Mouse (Mus musculus) spleen, adult 2 months (tissue): Measurements from ENCODE around the gene Tkt. TPM values are rescaled to one million over a fixed set of nuclear protein-coding genes. Genes with fewer than 3 reads are reported as not detected.

Experiments used
- DNase-seq, 2 experiments: peaks; one replicate each; pipeline versions ENCODE4 v3.0.0 to v3.0.0-alpha.2; 2012 to 2021; ENCODE audit warnings: low spot score in 2 of 2, low read depth in 1 of 2
- H3K27ac ChIP-seq: fragments of 200-500 bp; 2 replicates; pipeline ENCODE4 v1.5.1; 2012; ENCODE audit warnings: low read length, inconsistent platforms; ENCODE audit not compliant: insufficient read depth
- H3K27me3 ChIP-seq: fragments of 200-500 bp; 2 replicates; pipeline ENCODE4 v1.6.1; 2012; ENCODE audit warnings: mild to moderate bottlenecking, moderate library complexity, low read length, inconsistent platforms; ENCODE audit not compliant: control insufficient read depth, insufficient read depth
- H3K36me3 ChIP-seq: fragments of 200-500 bp; 2 replicates; pipeline ENCODE4 v1.6.1; 2012; ENCODE audit warnings: mild to moderate bottlenecking, low read length, inconsistent platforms; ENCODE audit not compliant: control insufficient read depth, insufficient read depth
- H3K4me1 ChIP-seq: fragments of 200-500 bp; 2 replicates; pipeline ENCODE4 v1.6.1; 2011; ENCODE audit warnings: inconsistent platforms; ENCODE audit not compliant: control insufficient read depth, insufficient read depth, insufficient read length
- H3K4me3 ChIP-seq: fragments of 200-500 bp; 2 replicates; pipeline ENCODE4 v1.5.1; 2011; ENCODE audit warnings: mild to moderate bottlenecking, inconsistent platforms; ENCODE audit not compliant: insufficient read depth, insufficient read length; ENCODE audit errors: extremely low read depth
- CTCF ChIP-seq: fragments of 200-500 bp; IDR thresholded peaks from 2 replicates; pipeline ENCODE4 v1.5.1; 2011; ENCODE audit warnings: mild to moderate bottlenecking, inconsistent platforms; ENCODE audit not compliant: insufficient read depth, insufficient read length, insufficient replicate concordance; ENCODE audit errors: extremely low read depth
- POLR2A ChIP-seq: fragments of 200-500 bp; IDR thresholded peaks from 2 replicates; pipeline ENCODE4 v1.6.1; 2011; ENCODE audit warnings: low read depth, low read length, inconsistent platforms
- WGBS: fragments of 180-500 bp; shearing (Covaris S2); methylation state at CpG from one replicate; pipeline ENCODE4 v1.1.7; 2018; 5-methylcytosine and 5-hydroxymethylcytosine counted together
- polyA plus RNA-seq: library from polyadenylated mRNA; depleted of rRNA; stranded (reverse); fragments of >200 nt; gene quantifications from 2 replicates; pipeline ENCODE4 v1.2.3, GENCODE M21; 2012; rRNA removed

Gene Tkt
- polyA plus RNA-seq, 1 experiment = 149 TPM

GRCm38 (mm10) chr14:30612962-30613715 lies 65.0 kb downstream of the Tkt start:
- Histone ChIP-seq H3K27me3 (no peaks in the 10 kb centered on the region), H3K4me3 (no peak overlapping the region), H3K4me1 (peaks cover 54% of the 10 kb centered on the region; the same call in 1 of the 2 replicates), H3K27ac (peak overlapping the region; percentile 73), H3K36me3 (peaks cover 3% of the 10 kb centered on the region; the same call in 1 of the 2 replicates)
- no peak for DNase-seq
- TF ChIP-seq POLR2A = no peak
- TF ChIP-seq CTCF = no peak
- WGBS = 78% methylated on average over 2 of the region's 2 CpGs

- 65% methylated on average over 2 of the region's 2 CpGs for WGBS
- no peak overlapping the region for H3K27ac ChIP-seq
- no peak overlapping the region for H3K4me3 ChIP-seq
- H3K27me3 ChIP-seq = no peaks in the 10 kb centered on the region
- no peaks in the 10 kb centered on the region for H3K36me3 ChIP-seq
- TF ChIP-seq POLR2A (no peak), CTCF (no peak)
- peaks cover 33% of the 10 kb centered on the region; the same call in 1 of the 2 replicates for H3K4me1 ChIP-seq
- no peak for DNase-seq
Measured at GRCm38 (mm10) chr14:30616751-30617150, 68.6 kb downstream of the Tkt start.

GRCm38 (mm10) chr14:30618746-30619275 lies 70.7 kb downstream of the Tkt start:
- TF ChIP-seq POLR2A = no peak
- no peak for TF ChIP-seq CTCF
- 89% methylated on average over 2 of the region's 2 CpGs for WGBS
- no peak overlapping the region for H3K4me3 ChIP-seq
- no peaks in the 10 kb centered on the region for H3K27me3 ChIP-seq
- H3K27ac ChIP-seq = no peak overlapping the region
- H3K4me1 ChIP-seq = peaks cover 26% of the 10 kb centered on the region; the same call in 1 of the 2 replicates
- H3K36me3 ChIP-seq = peaks cover 7% of the 10 kb centered on the region; the same call in 1 of the 2 replicates
- DNase-seq = no peak

GRCm38 (mm10) chr14:30619982-30620578 lies 71.9 kb downstream of the Tkt start:
- TF ChIP-seq POLR2A (no peak), CTCF (no peak)
- no peaks in the 10 kb centered on the region for H3K27me3 ChIP-seq
- peaks cover 7% of the 10 kb centered on the region; the same call in 1 of the 2 replicates for H3K36me3 ChIP-seq
- 42% methylated on average over 7 of the region's 7 CpGs for WGBS
- H3K4me1 ChIP-seq = peaks cover 20% of the 10 kb centered on the region; the same call in 1 of the 2 replicates
- peak in 1 of 2 experiments; percentile 31 for DNase-seq
- H3K27ac ChIP-seq = peak overlapping the region; percentile 20; the same call in 1 of the 2 replicates
- no peak overlapping the region for H3K4me3 ChIP-seq

GRCm38 (mm10) chr14:30622130-30622529 lies 74.0 kb downstream of the Tkt start:
- TF ChIP-seq CTCF (no peak), POLR2A (no peak)
- peaks cover 7% of the 10 kb centered on the region; the same call in 1 of the 2 replicates for H3K36me3 ChIP-seq
- H3K27me3 ChIP-seq = no peaks in the 10 kb centered on the region
- DNase-seq = no peak
- H3K27ac ChIP-seq = no peak overlapping the region
- H3K4me3 ChIP-seq = no peak overlapping the region
- H3K4me1 ChIP-seq = peaks cover 27% of the 10 kb centered on the region; the same call in 1 of the 2 replicates
- WGBS = 92% methylated on average over 7 of the region's 7 CpGs

- TF ChIP-seq CTCF (no peak), POLR2A (no peak)
- no peak overlapping the region for H3K27ac ChIP-seq
- peaks cover 27% of the 10 kb centered on the region; the same call in 1 of the 2 replicates for H3K4me1 ChIP-seq
- 91% methylated on average over 8 of the region's 8 CpGs for WGBS
- peaks cover 7% of the 10 kb centered on the region; the same call in 1 of the 2 replicates for H3K36me3 ChIP-seq
- no peaks in the 10 kb centered on the region for H3K27me3 ChIP-seq
- H3K4me3 ChIP-seq = no peak overlapping the region
- DNase-seq = no peak
Measured at GRCm38 (mm10) chr14:30622556-30622955, 74.4 kb downstream of the Tkt start.

Other genes with a start within 250 kb of the Tkt start
- gene Dcp1a, start 68.8 kb upstream of the Tkt start, polyA plus RNA-seq = 37.8 and 44.0 TPM in 2 replicates
- gene Cacna1d, start 56.9 kb upstream of the Tkt start, polyA plus RNA-seq = 3.2 TPM in 2 replicates
- gene Prkcd, start 77.9 kb downstream of the Tkt start, polyA plus RNA-seq = 187 and 226 TPM in 2 replicates
- gene Rft1, start 106.0 kb downstream of the Tkt start, polyA plus RNA-seq = 8.5 and 8.6 TPM in 2 replicates
- 1.2 and 1.3 TPM in 2 replicates for gene Sfmbt1, start 166.5 kb downstream of the Tkt start, polyA plus RNA-seq